Mouse (Mus musculus): Measurements from ENCODE around the gene Upk3bl. TPM values are rescaled to one million over a fixed set of nuclear protein-coding genes. Genes with fewer than 3 reads are reported as not detected.
"Not testable (repeated sequence)": the region's sequence is repeated elsewhere in the genome, so short reads cannot be mapped to it uniquely, and the experiment has no call there.

The Upk3bl gene
- polyA plus RNA-seq, 1 experiment from 2014 or later = not detected

- 72% methylated on average over 7 of the region's 7 CpGs for WGBS
- Histone ChIP-seq H3K27me3 (no peaks in the 10 kb centered on the region), H3K27ac (replicated peaks) (no peak overlapping the region), H3K9ac (replicated peaks) (no peak overlapping the region), H3K4me3 (no peak overlapping the region), H3K36me3 (no peaks in the 10 kb centered on the region), H3K4me2 (replicated peaks) (no peak overlapping the region), H3K4me1 (no peaks in the 10 kb centered on the region), H3K9me3 (no peaks in the 10 kb centered on the region)
- ATAC-seq (replicated peaks) = no peak
These were observed 40.8 kb downstream of the Upk3bl start for GRCm38 (mm10) chr5:136095089-136095488.

GRCm38 (mm10) chr5:136098536-136098935 is 44.2 kb downstream of the Upk3bl start:
- peaks cover 9% of the 10 kb centered on the region for H3K4me1 ChIP-seq
- no peak overlapping the region for H3K4me3 ChIP-seq
- H3K27ac ChIP-seq (replicated peaks) = no peak overlapping the region
- no peaks in the 10 kb centered on the region for H3K9me3 ChIP-seq
- no peaks in the 10 kb centered on the region for H3K36me3 ChIP-seq
- no peak for ATAC-seq (replicated peaks)
- H3K27me3 ChIP-seq = no peaks in the 10 kb centered on the region
- no peak overlapping the region for H3K4me2 ChIP-seq (replicated peaks)
- H3K9ac ChIP-seq (replicated peaks) = no peak overlapping the region
- 84% methylated on average over 10 of the region's 10 CpGs for WGBS

GRCm38 (mm10) chr5:136102099-136102820 is 48.0 kb downstream of the Upk3bl start:
- Histone ChIP-seq H3K36me3 (no peaks in the 10 kb centered on the region), H3K9me3 (no peaks in the 10 kb centered on the region), H3K27me3 (no peaks in the 10 kb centered on the region), H3K4me3 (peak overlapping the region; percentile 46), H3K4me1 (peaks cover 9% of the 10 kb centered on the region), H3K9ac (replicated peaks) (peak overlapping the region; percentile 49), H3K4me2 (replicated peaks) (peak overlapping the region; percentile 82), H3K27ac (replicated peaks) (no peak overlapping the region)
- 5% methylated on average over 41 of the region's 41 CpGs for WGBS
- peak; percentile 91 for ATAC-seq (replicated peaks)

DNA sequence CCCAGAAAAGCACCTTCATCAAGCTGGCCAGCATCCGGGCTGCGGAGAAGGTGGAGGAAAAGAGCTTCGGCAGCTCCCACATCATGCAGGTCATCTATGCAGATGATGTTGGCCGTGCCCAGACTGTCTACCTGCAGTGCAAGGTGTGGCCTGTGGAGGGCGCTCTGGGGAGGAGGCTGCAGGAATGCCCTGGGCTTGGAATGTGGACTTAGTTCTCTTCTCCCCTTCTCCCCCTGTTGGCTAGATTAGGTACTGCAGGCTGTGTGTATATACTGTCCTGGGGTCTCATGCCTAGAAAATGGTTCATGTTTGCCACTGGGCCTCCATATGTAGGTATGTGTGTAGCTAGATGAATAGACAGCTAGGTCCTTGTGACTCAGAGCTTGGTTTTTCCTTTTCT is 50.2 kb downstream of the Upk3bl start:
- H3K4me1 ChIP-seq = peaks cover 9% of the 10 kb centered on the region
- 80% methylated on average over 5 of the region's 5 CpGs for WGBS
- no peaks in the 10 kb centered on the region for H3K36me3 ChIP-seq
- no peak overlapping the region for H3K4me3 ChIP-seq
- no peaks in the 10 kb centered on the region for H3K27me3 ChIP-seq
- no peaks in the 10 kb centered on the region for H3K9me3 ChIP-seq
- ATAC-seq (replicated peaks) = no peak
- H3K4me2 ChIP-seq (replicated peaks) = no peak overlapping the region
- no peak overlapping the region for H3K9ac ChIP-seq (replicated peaks)
- H3K27ac ChIP-seq (replicated peaks) = no peak overlapping the region

GRCm38 (mm10) chr5:136108486-136108885 is 54.2 kb downstream of the Upk3bl start:
- Histone ChIP-seq H3K9me3 (no peaks in the 10 kb centered on the region), H3K27ac (replicated peaks) (no peak overlapping the region), H3K27me3 (no peaks in the 10 kb centered on the region), H3K9ac (replicated peaks) (no peak overlapping the region), H3K4me2 (replicated peaks) (no peak overlapping the region), H3K4me1 (no peaks in the 10 kb centered on the region), H3K4me3 (no peak overlapping the region), H3K36me3 (no peaks in the 10 kb centered on the region)
- 55% methylated on average over 2 of the region's 2 CpGs for WGBS
- ATAC-seq (replicated peaks) = no peak

DNA sequence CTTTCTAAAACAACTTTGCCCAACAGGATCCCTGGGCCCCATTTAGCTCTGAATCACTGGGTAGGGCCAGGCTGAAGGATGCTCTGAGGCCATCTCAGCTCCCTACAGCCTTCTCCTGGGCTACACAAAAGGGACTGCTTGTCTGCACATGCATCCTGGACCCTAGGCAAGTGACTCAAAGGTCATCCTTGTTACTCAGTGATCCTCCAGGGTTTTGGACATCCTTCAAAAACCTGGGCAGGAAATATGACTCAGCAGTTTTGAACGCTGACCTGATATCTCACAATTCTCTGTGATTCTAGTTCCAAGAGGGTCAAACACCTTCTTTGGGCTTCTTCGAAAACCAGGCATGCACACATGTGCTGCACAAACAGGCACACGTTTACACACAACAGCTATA is 54.8 kb downstream of the Upk3bl start:
- H3K4me1 ChIP-seq = no peaks in the 10 kb centered on the region
- no peak overlapping the region for H3K27ac ChIP-seq (replicated peaks)
- no peaks in the 10 kb centered on the region for H3K27me3 ChIP-seq
- no peak overlapping the region for H3K9ac ChIP-seq (replicated peaks)
- no peaks in the 10 kb centered on the region for H3K36me3 ChIP-seq
- H3K4me3 ChIP-seq = no peak overlapping the region
- 77% methylated on average over 3 of the region's 3 CpGs for WGBS
- no peak for ATAC-seq (replicated peaks)
- no peak overlapping the region for H3K4me2 ChIP-seq (replicated peaks)
- no peaks in the 10 kb centered on the region for H3K9me3 ChIP-seq

DNA sequence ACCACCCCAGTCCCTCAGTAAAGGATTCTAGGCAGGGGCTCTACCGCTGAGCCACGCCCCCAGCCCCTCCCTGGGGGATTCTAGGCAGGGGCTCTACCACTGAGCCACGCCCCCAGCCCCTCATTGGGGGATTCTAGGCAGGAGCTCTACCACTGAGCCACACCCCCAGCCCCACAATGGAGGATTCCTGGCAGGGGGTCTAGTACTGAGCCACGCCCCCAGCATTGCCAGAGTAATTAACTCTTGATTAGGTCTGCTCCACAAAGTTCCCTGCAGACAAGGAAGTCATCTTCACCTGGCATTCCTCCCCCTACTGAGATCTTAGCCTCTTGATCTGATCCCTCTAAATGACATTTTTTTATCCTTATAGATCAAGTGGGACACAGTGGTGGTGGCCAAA is 59.3 kb downstream of the Upk3bl start:
- peaks cover 24% of the 10 kb centered on the region for H3K4me1 ChIP-seq
- not testable (repeated sequence) for H3K9me3 ChIP-seq; H3K27me3 ChIP-seq; ATAC-seq (replicated peaks); H3K9ac ChIP-seq (replicated peaks); H3K27ac ChIP-seq (replicated peaks); H3K4me2 ChIP-seq (replicated peaks); H3K4me3 ChIP-seq; H3K36me3 ChIP-seq
- 44% methylated on average over 4 of the region's 4 CpGs for WGBS

Small RNAs within 50 kb of the gene (microRNA-seq; reads per million reads assigned to microRNA genes)
- not detected for gene Mir7035

Other genes starting within 250 kb of the Upk3bl start
- 56.0 and 61.2 TPM in 2 replicates for gene Srrm3, start 247.6 kb upstream of the Upk3bl start, polyA plus RNA-seq (2015; fragmentation: Nextera tagmentation; extraction: Ambion mirVana)
- gene Hspb1, start 166.6 kb upstream of the Upk3bl start, polyA plus RNA-seq (2015; fragmentation: Nextera tagmentation; extraction: Ambion mirVana) = 6.2 and 6.5 TPM in 2 replicates
- 664 and 720 TPM in 2 replicates for gene Ywhag, start 119.9 kb upstream of the Upk3bl start, polyA plus RNA-seq (2015; fragmentation: Nextera tagmentation; extraction: Ambion mirVana)
- 0.87 and 1.2 TPM in 2 replicates for gene Ssc4d, start 80.0 kb upstream of the Upk3bl start, polyA plus RNA-seq (2015; fragmentation: Nextera tagmentation; extraction: Ambion mirVana)
- not detected in 2 replicates for gene Zp3, start 74.4 kb upstream of the Upk3bl start, polyA plus RNA-seq (2015; fragmentation: Nextera tagmentation; extraction: Ambion mirVana)
- gene Dtx2, start 59.7 kb upstream of the Upk3bl start, polyA plus RNA-seq (2015; fragmentation: Nextera tagmentation; extraction: Ambion mirVana) = 26.6 and 27.6 TPM in 2 replicates
- not detected in 2 replicates for gene Upk3b, start 16.0 kb upstream of the Upk3bl start, polyA plus RNA-seq (2015; fragmentation: Nextera tagmentation; extraction: Ambion mirVana)
- gene Rasa4, start 29.4 kb downstream of the Upk3bl start, polyA plus RNA-seq (2015; fragmentation: Nextera tagmentation; extraction: Ambion mirVana) = 6.0 and 6.3 TPM in 2 replicates
- 230 and 234 TPM in 2 replicates for gene Polr2j, start 62.1 kb downstream of the Upk3bl start, polyA plus RNA-seq (2015; fragmentation: Nextera tagmentation; extraction: Ambion mirVana)
- gene Lrwd1, start 81.6 kb downstream of the Upk3bl start, polyA plus RNA-seq (2015; fragmentation: Nextera tagmentation; extraction: Ambion mirVana) = 36.8 and 36.9 TPM in 2 replicates
- 18.4 and 19.5 TPM in 2 replicates for gene Alkbh4, start 81.7 kb downstream of the Upk3bl start, polyA plus RNA-seq (2015; fragmentation: Nextera tagmentation; extraction: Ambion mirVana)
- 35.0 and 39.1 TPM in 2 replicates for gene Orai2, start 116.2 kb downstream of the Upk3bl start, polyA plus RNA-seq (2015; fragmentation: Nextera tagmentation; extraction: Ambion mirVana)
- 58.5 and 65.9 TPM in 2 replicates for gene Prkrip1, start 144.5 kb downstream of the Upk3bl start, polyA plus RNA-seq (2015; fragmentation: Nextera tagmentation; extraction: Ambion mirVana)
- gene Sh2b2, start 192.1 kb downstream of the Upk3bl start, polyA plus RNA-seq (2015; fragmentation: Nextera tagmentation; extraction: Ambion mirVana) = 29.0 and 30.0 TPM in 2 replicates

Data from forebrain, embryonic 15.5 days (tissue).